Mouse (Mus musculus) ES-Bruce4 (cell line): ENCODE measurements around the gene Rab9b. TPM values are rescaled to one million over a fixed set of nuclear protein-coding genes. Genes with fewer than 3 reads are reported as not detected.
A peak's percentile ranks its signal among the peaks of the same experiment; 100 is the strongest.

ENCODE experiments used
- H3K27ac ChIP-seq: 2 replicates; pipeline ENCODE4 v1.5.1; 2012; ENCODE audit warnings: low read length, inconsistent platforms; ENCODE audit not compliant: insufficient read depth
- H3K27me3 ChIP-seq: 2 replicates; pipeline ENCODE4 v1.6.1; 2012; ENCODE audit warnings: mild to moderate bottlenecking, low read length, inconsistent platforms; ENCODE audit not compliant: control insufficient read depth, poor library complexity, insufficient read depth, severe bottlenecking
- H3K36me3 ChIP-seq: 2 replicates; pipeline ENCODE4 v1.6.1; 2012; ENCODE audit warnings: inconsistent platforms, mild to moderate bottlenecking, low read length, moderate library complexity; ENCODE audit not compliant: control insufficient read depth, poor library complexity, insufficient read depth, severe bottlenecking
- H3K4me1 ChIP-seq: one replicate; pipeline ENCODE4 v1.8.1; 2011; ENCODE audit warnings: low read length; ENCODE audit not compliant: control insufficient read depth, insufficient read depth
- H3K4me3 ChIP-seq: 2 replicates; pipeline ENCODE4 v1.5.1; 2011; ENCODE audit warnings: low read depth, mild to moderate bottlenecking, low read length
- H3K9ac ChIP-seq: 2 replicates; pipeline ENCODE4 v1.6.1; 2012; ENCODE audit warnings: low read depth, mild to moderate bottlenecking, inconsistent platforms; ENCODE audit not compliant: poor library complexity, severe bottlenecking
- H3K9me3 ChIP-seq: replicated peaks from 2 replicates; pipeline ENCODE4 v1.6.1; 2012; ENCODE audit warnings: mild to moderate bottlenecking, low read length, inconsistent platforms; ENCODE audit not compliant: control insufficient read depth, poor library complexity, insufficient read depth, severe bottlenecking
- CTCF ChIP-seq: IDR thresholded peaks from one replicate; pipeline ENCODE4 v1.8.1; 2011; ENCODE audit warnings: low read depth, low read length
- EP300 ChIP-seq: IDR thresholded peaks from 2 replicates; pipeline ENCODE4 v1.6.1; 2011; ENCODE audit warnings: low read depth, low read length; ENCODE audit not compliant: insufficient read depth
- POLR2A ChIP-seq: IDR thresholded peaks from one replicate; pipeline ENCODE4 v1.8.1; 2011; ENCODE audit warnings: low read length; ENCODE audit not compliant: insufficient read depth
- polyA plus RNA-seq: library from polyadenylated mRNA; stranded (reverse); fragments of >200 nt; gene quantifications from 2 replicates; pipeline ENCODE4 v1.2.4, GENCODE M21; 2011; ENCODE audit warnings: low read depth; ENCODE audit not compliant: missing spikeins, insufficient read depth, insufficient read length

Gene Rab9b
- polyA plus RNA-seq = not detected in 2 replicates

- peak within 1 kb of the TSS; percentile 79 for H3K4me3 ChIP-seq
Measured at GRCm38 (mm10) chrX:136868061-136869040, at the start of gene Rab9b. Rab9b (minus strand) TSS chrX:136868755.

DNA sequence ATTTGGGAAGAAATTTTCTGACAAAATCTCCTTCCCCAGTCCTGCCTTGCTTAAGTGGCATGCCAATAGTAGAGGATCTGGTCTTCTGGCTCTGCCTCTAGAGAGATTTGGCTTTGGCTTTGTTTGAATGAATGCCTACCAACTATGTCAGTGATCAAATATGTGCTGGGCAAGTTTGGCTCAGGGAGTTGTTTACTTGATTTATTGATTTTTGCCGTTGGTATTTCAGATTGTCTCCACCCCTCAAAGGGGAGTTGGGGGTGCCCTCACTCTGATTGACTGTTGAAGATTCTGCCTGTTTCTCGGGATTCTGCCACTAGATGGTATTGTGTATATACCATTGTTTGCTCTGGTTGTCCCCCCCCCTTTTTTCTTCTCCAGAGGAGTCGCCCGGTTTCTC, 35.8 kb upstream of the Rab9b start:
- no peak overlapping the region for H3K27ac ChIP-seq
- no peak overlapping the region for H3K9ac ChIP-seq
- no peaks in the 10 kb centered on the region for H3K4me1 ChIP-seq
- H3K9me3 ChIP-seq = no peaks in the 10 kb centered on the region
- no peak for TF ChIP-seq CTCF
- TF ChIP-seq POLR2A = no peak
- no peak for TF ChIP-seq EP300
- H3K4me3 ChIP-seq = no peak overlapping the region
- no peaks in the 10 kb centered on the region for H3K27me3 ChIP-seq
- no peaks in the 10 kb centered on the region for H3K36me3 ChIP-seq

More at GRCm38 (mm10) chrX:136868061-136869040, at the start of gene Rab9b:
- Histone ChIP-seq H3K9ac (0 out of 2 replicates have a peak within 1 kb of the TSS, but pooled peaks have one; percentile 43), H3K9me3 (no peaks in the 10 kb centered on the region), H3K4me1 (no peaks in the 10 kb centered on the region), H3K36me3 (no peaks in the 10 kb centered on the region), H3K27me3 (no peaks in the 10 kb centered on the region; the same call in 1 of the 2 replicates), H3K27ac (no peak within 1 kb of the TSS)
- TF ChIP-seq EP300 = no peak
- TF ChIP-seq POLR2A = no peak
- no peak for TF ChIP-seq CTCF

GRCm38 (mm10) chrX:136895757-136896156, 27.2 kb upstream of the Rab9b start:
- no peak overlapping the region for H3K27ac ChIP-seq
- H3K4me3 ChIP-seq = no peak overlapping the region
- H3K9ac ChIP-seq = no peak overlapping the region
- no peaks in the 10 kb centered on the region for H3K9me3 ChIP-seq
- H3K36me3 ChIP-seq = no peaks in the 10 kb centered on the region
- TF ChIP-seq EP300 (no peak), POLR2A (no peak), CTCF (no peak)
- H3K4me1 ChIP-seq = no peaks in the 10 kb centered on the region
- no peaks in the 10 kb centered on the region for H3K27me3 ChIP-seq

DNA sequence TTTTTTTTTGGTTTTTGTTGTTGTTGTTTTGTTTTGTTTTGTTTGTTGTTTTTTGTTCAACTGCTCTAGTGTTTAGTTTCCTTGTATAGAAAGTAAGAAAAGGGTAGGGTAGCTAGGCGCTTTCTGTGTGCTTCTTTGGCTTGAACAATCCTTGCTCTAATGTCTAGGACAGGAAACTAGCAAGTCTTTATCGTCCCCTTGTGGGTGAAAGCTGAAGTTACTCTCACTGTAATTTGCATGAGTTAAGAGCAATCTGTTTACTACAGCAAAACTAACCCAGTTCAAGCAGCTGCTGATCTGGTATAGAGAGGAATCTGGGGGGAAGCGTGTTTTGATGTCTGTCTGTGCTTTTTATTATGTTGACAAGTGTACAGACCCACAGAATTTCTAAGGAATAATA, 18.3 kb downstream of the Rab9b start:
- no peaks in the 10 kb centered on the region for H3K36me3 ChIP-seq
- no peaks in the 10 kb centered on the region for H3K4me1 ChIP-seq
- no peak overlapping the region for H3K9ac ChIP-seq
- no peak overlapping the region for H3K27ac ChIP-seq
- H3K27me3 ChIP-seq = no peaks in the 10 kb centered on the region
- no peak overlapping the region for H3K4me3 ChIP-seq
- no peaks in the 10 kb centered on the region for H3K9me3 ChIP-seq
- TF ChIP-seq CTCF (no peak), EP300 (no peak), POLR2A (no peak)

- H3K27ac ChIP-seq = no peak overlapping the region
- no peak for TF ChIP-seq POLR2A
- peak; percentile 53; the same call in 1 of the 2 replicates for TF ChIP-seq EP300
- no peaks in the 10 kb centered on the region for H3K27me3 ChIP-seq
Measured at GRCm38 (mm10) chrX:136828610-136829009, 39.9 kb downstream of the Rab9b start.

DNA sequence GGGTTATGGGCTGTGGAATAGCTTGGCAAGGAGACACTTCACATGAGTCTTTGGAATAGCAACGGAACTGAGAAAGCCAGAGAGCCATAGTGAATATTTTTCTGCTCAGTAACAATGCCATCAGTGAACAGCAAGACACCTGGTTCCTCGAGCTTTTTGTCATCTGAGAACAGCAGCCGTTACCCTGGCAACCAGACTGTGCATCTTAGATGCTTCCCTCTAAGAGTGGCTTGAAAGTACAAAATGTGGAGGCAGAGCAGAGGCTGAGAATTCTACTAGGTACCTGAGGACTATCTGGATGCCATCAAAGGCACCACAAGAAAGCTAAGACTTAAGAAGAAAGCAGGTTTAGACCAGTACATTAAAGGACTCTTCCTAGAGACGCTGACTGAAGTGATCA, 43.5 kb downstream of the Rab9b start:
- Histone ChIP-seq H3K9me3 (no peaks in the 10 kb centered on the region), H3K27ac (no peak overlapping the region), H3K36me3 (no peaks in the 10 kb centered on the region), H3K27me3 (no peaks in the 10 kb centered on the region), H3K4me3 (no peak overlapping the region), H3K9ac (no peak overlapping the region), H3K4me1 (peaks cover 3% of the 10 kb centered on the region)
- TF ChIP-seq CTCF (no peak), POLR2A (no peak), EP300 (no peak)

More at GRCm38 (mm10) chrX:136828610-136829009, 39.9 kb downstream of the Rab9b start:
- peaks cover 3% of the 10 kb centered on the region for H3K4me1 ChIP-seq
- no peak overlapping the region for H3K9ac ChIP-seq
- H3K9me3 ChIP-seq = no peaks in the 10 kb centered on the region
- no peak overlapping the region for H3K4me3 ChIP-seq
- H3K36me3 ChIP-seq = no peaks in the 10 kb centered on the region
